Mouse (Mus musculus): ENCODE results near the gene Gpd2. TPM values are rescaled to one million over a fixed set of nuclear protein-coding genes. Genes with fewer than 3 reads are reported as not detected.

The Gpd2 gene
- total and polyA plus RNA-seq, 3 experiments: 15.7 to 20.4 (median 16.7) TPM

DNA sequence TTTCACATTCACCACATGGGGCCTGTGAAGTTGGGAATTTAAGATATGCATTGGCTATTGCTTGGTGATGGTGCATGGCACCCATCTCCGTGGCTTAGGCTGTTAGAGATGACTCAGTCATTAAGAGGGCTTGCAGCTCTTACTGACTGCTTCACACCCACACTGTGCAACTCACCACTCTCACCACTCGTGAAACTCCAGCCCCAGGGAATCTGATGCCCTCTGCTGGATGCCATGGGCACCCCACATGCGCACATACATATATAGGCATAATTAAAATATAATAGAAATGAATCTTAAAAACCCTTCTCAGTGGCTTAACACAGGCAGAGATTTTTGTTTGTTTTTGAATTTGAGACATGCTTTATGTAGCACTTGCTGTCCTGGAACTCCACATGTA lies 125.1 kb downstream of the Gpd2 start:
- DNase-seq (ENCODE audit: extremely low read depth): peak; percentile 19
- no peaks in the 10 kb centered on the region for H3K4me1 ChIP-seq (ENCODE audit: control insufficient read depth in 1 of 2, insufficient read depth in 2 of 2)
- H3K79me2 ChIP-seq (replicated peaks; ENCODE audit: control insufficient read depth, extremely low read depth, insufficient read depth, poor library complexity, severe bottlenecking): no peaks in the 10 kb centered on the region
- H3K4me2 ChIP-seq (ENCODE audit: insufficient read depth, low read depth, poor library complexity, severe bottlenecking): no peak overlapping the region
- H3K27ac ChIP-seq (ENCODE audit: insufficient read depth, low read depth): no peak overlapping the region
- peaks cover 5 to 46% of the 10 kb centered on the region in 2 experiments for H3K36me3 ChIP-seq (replicated peaks in 1 of 2; ENCODE audit: control insufficient read depth in 1 of 2, insufficient read depth in 1 of 2, low read length in 1 of 2)
- no peaks in the 10 kb centered on the region for H3K27me3 ChIP-seq (replicated peaks)
- dilution Hi-C loops (cut with MboI; ENCODE audit: extremely low pct_ligation_motif_present, extremely low pct_unique_long_range_greater_than_20kb, low sequenced_read_pairs): no loop called here
- TF ChIP-seq ELF1 (IDR thresholded peaks at IDR 0.05; ENCODE audit: low read depth, low read length): no peak
- no peak for TF ChIP-seq HCFC1 (IDR thresholded peaks at IDR 0.05; ENCODE audit: low read depth, low read length)
- peak; percentile 44 for TF ChIP-seq RAD21 (IDR thresholded peaks at IDR 0.05; ENCODE audit: low read depth, low read length)
- no peak for TF ChIP-seq UBTF (IDR thresholded peaks at IDR 0.05; ENCODE audit: low read depth, low read length)
- TF ChIP-seq SMC3 (IDR thresholded peaks at IDR 0.05; ENCODE audit: low read depth, low read length): peak; percentile 52
- TF ChIP-seq E2F4 (IDR thresholded peaks at IDR 0.05; ENCODE audit: insufficient replicate concordance, low read depth, low read length): no peak
- TF ChIP-seq RCOR1 (conservative IDR thresholded peaks at IDR 0.05; ENCODE audit: low read depth, low read length): no peak
- TF ChIP-seq JUN (IDR thresholded peaks at IDR 0.05; ENCODE audit: insufficient read depth, low read depth, low read length): no peak
- TF ChIP-seq CTCF (conservative IDR thresholded peaks at IDR 0.05 in 1 of 2, IDR thresholded peaks at IDR 0.05 in 1 of 2; ENCODE audit: low read depth in 2 of 2, low read length in 2 of 2): peak in 1 of 2 experiments; percentile 53; a peak in 2 of 4 replicates
- H3K9ac ChIP-seq (ENCODE audit: insufficient read depth, low read depth): no peak overlapping the region
- in situ Hi-C loops (cut with MboI; ENCODE audit: low pct_ligation_motif_present, low pct_unique_long_range_greater_than_20kb, low sequenced_read_pairs): loop anchor here (25.0 kb wide), 1 partner anchor 250 kb away; the partner anchor contains the start of gene Nr4a2
- H3K4me3 ChIP-seq (replicated peaks in 1 of 3; ENCODE audit: low read depth in 2 of 3, low read length in 2 of 3, poor library complexity in 1 of 3): no peak overlapping the region
- no peaks in the 10 kb centered on the region for H3K9me3 ChIP-seq (replicated peaks; ENCODE audit: low read length)

DNA sequence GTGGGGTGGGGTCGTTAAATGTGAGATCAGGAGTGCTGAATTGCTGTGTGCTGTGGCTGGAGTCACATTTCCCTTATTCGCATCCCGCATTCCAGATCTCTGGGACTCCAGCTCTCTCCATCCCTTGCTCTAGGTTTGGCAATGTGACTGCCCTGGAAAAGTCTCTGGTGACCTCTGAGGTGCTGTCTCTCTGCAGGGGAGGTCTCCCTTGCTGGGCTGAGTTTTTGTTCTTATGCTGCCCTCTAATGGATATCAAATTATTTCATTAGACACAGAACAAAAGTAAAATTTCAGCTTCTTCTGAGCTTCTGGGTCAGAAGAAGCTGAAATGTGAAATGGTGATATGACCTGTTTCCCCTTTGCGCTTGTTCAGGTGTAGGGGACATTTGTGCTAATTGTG lies 137.2 kb downstream of the Gpd2 start:
- TF ChIP-seq SMC3 (IDR thresholded peaks at IDR 0.05; ENCODE audit: low read depth, low read length) (peak; percentile 60), MYC (IDR thresholded peaks at IDR 0.05; ENCODE audit: low read depth, low read length) (no peak), ZKSCAN1 (IDR thresholded peaks at IDR 0.05; ENCODE audit: borderline replicate concordance, low read depth, low read length) (no peak), NELFE (IDR thresholded peaks at IDR 0.05; ENCODE audit: low read depth, low read length) (no peak), GABPA (IDR thresholded peaks at IDR 0.05; ENCODE audit: insufficient replicate concordance, low read depth, low read length) (no peak), NRF1 (IDR thresholded peaks at IDR 0.05; ENCODE audit: low read depth, low read length) (no peak), CTCF (conservative IDR thresholded peaks at IDR 0.05 in 1 of 2, IDR thresholded peaks at IDR 0.05 in 1 of 2; ENCODE audit: low read depth in 2 of 2, low read length in 2 of 2) (peak in 1 of 2 experiments; percentile 56; a peak in 2 of 4 replicates), JUN (IDR thresholded peaks at IDR 0.05; ENCODE audit: insufficient read depth, low read depth, low read length) (no peak), CHD1 (IDR thresholded peaks at IDR 0.05; ENCODE audit: low read depth, low read length) (no peak), RAD21 (IDR thresholded peaks at IDR 0.05; ENCODE audit: low read depth, low read length) (peak; percentile 75), ZC3H11A (IDR thresholded peaks at IDR 0.05; ENCODE audit: low read depth, low read length) (0 out of 2 replicates have a peak, but pooled peaks have one; percentile 4), MAFK (IDR thresholded peaks at IDR 0.05; ENCODE audit: insufficient replicate concordance, low read length) (no peak), CHD2 (IDR thresholded peaks at IDR 0.05; ENCODE audit: low read length) (no peak)
- in situ Hi-C loops (cut with MboI; ENCODE audit: low pct_ligation_motif_present, low pct_unique_long_range_greater_than_20kb, low sequenced_read_pairs): loop anchor here (25.0 kb wide), 1 partner anchor 262 kb away; the partner anchor contains the start of gene Nr4a2
- Histone ChIP-seq H3K27ac (ENCODE audit: insufficient read depth, low read depth) (no peak overlapping the region), H3K4me1 (ENCODE audit: control insufficient read depth in 1 of 2, insufficient read depth in 2 of 2) (peaks cover 0 to 11% of the 10 kb centered on the region in 2 experiments; a peak in 1 of 4 replicates), H3K36me3 (replicated peaks in 1 of 2; ENCODE audit: control insufficient read depth in 1 of 2, insufficient read depth in 1 of 2, low read length in 1 of 2) (peaks cover 0 to 15% of the 10 kb centered on the region in 2 experiments), H3K9ac (ENCODE audit: insufficient read depth, low read depth) (no peak overlapping the region), H3K27me3 (replicated peaks) (no peaks in the 10 kb centered on the region), H3K4me3 (replicated peaks in 1 of 3; ENCODE audit: low read depth in 2 of 3, low read length in 2 of 3, poor library complexity in 1 of 3) (no peak overlapping the region), H3K9me3 (replicated peaks; ENCODE audit: low read length) (no peaks in the 10 kb centered on the region), H3K4me2 (ENCODE audit: insufficient read depth, low read depth, poor library complexity, severe bottlenecking) (no peak overlapping the region), H3K79me2 (replicated peaks; ENCODE audit: control insufficient read depth, extremely low read depth, insufficient read depth, poor library complexity, severe bottlenecking) (no peaks in the 10 kb centered on the region)
- dilution Hi-C loops (cut with MboI; ENCODE audit: extremely low pct_ligation_motif_present, extremely low pct_unique_long_range_greater_than_20kb, low sequenced_read_pairs): no loop called here
- no peak for DNase-seq (ENCODE audit: extremely low read depth)
